Mouse (Mus musculus): ENCODE results near the gene Ctsq.

GRCm38 (mm10) chr13:61005859-61006258, 34.6 kb downstream of the Ctsq start, which contains the start of gene Ctsj:
- TF ChIP-seq CTCF (IDR thresholded peaks at IDR 0.05; ENCODE audit: low read depth): no peak
- TF ChIP-seq EP300 (optimal IDR thresholded peaks at IDR 0.05): no peak
